Mouse (Mus musculus): Measurements from ENCODE around the gene Pgrmc1. TPM values are rescaled to one million over a fixed set of nuclear protein-coding genes. Genes with fewer than 3 reads are reported as not detected.

Gene Pgrmc1
- polyA plus RNA-seq, 1 experiment, result 335 TPM

- DNase-seq (ENCODE audit: low read depth), result peak; percentile 91
- no peak for TF ChIP-seq POLR2A (IDR thresholded peaks at IDR 0.05; ENCODE audit: borderline replicate concordance, extremely low read depth, insufficient read depth, insufficient read length, poor library complexity, severe bottlenecking)
- TF ChIP-seq CTCF (IDR thresholded peaks at IDR 0.05; ENCODE audit: borderline replicate concordance, extremely low read depth, insufficient read depth, insufficient read length), result no peak
These were observed 10.4 kb upstream of the Pgrmc1 start for GRCm38 (mm10) chrX:36587304-36588209.

DNA sequence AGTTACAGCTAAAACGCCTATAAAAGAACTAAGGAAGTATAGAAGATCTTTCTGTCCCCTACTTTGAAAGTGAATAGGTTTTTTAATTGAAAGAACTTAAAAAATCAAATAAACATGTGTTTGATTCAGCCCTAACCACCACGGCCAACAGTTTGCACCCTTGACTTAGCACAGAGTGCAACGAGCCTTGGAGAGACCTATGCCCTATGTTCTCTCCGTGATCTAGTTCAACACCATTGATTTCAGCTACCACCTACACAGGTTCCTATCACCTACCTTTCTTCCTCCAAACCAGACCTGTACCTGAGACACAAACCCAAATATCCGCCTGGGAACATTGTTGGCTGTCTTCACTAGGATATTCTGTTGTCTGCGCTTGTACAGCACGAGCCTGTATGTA is 7.7 kb upstream of the Pgrmc1 start:
- TF ChIP-seq POLR2A (IDR thresholded peaks at IDR 0.05; ENCODE audit: borderline replicate concordance, extremely low read depth, insufficient read depth, insufficient read length, poor library complexity, severe bottlenecking), result no peak
- no peak for TF ChIP-seq CTCF (IDR thresholded peaks at IDR 0.05; ENCODE audit: borderline replicate concordance, extremely low read depth, insufficient read depth, insufficient read length)

DNA sequence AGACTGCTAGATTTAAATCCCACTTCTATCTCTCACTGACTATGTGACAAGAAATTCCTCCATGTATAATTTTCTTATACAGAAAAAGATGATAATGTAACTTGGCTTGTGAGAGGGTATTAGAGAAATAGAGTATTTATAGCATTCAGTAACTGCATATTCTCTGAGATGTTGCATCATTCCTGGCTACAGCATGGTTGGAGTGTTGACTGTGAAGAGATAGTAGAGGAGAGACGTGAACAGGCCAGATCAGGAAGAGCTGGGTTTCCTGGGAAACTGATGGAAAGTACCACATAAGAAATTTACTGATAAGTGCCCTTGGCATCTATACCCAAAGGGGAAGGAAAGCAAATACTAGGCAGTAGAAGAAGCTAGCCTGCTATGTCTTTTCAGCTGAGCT is 6.9 kb upstream of the Pgrmc1 start:
- TF ChIP-seq CTCF (IDR thresholded peaks at IDR 0.05; ENCODE audit: borderline replicate concordance, extremely low read depth, insufficient read depth, insufficient read length) (no peak), POLR2A (IDR thresholded peaks at IDR 0.05; ENCODE audit: borderline replicate concordance, extremely low read depth, insufficient read depth, insufficient read length, poor library complexity, severe bottlenecking) (no peak)
- DNase-seq (ENCODE audit: low read depth), result no peak

More for the DNA sequence above, 7.7 kb upstream of the Pgrmc1 start:
- DNase-seq (ENCODE audit: low read depth), result no peak

DNA sequence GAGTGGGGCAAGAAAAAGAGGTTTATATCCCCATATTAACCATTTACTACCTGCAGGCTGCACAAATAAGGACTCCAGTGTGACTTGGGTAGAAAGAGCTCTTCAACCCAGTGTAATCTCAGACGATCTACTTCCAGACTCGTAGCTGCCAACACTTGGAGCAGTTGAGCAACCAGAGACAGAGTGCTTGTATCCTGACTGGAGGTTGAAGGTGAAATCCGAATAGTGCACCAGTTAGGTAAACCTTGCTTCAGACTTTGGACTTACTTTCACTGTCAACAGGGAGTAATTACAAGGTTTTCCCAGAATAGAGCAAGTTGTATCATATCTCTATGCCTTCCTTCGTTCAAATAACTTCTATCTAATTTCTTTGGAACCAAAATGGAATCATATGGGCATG is 6.5 kb upstream of the Pgrmc1 start:
- DNase-seq (ENCODE audit: low read depth), result no peak
- TF ChIP-seq POLR2A (IDR thresholded peaks at IDR 0.05; ENCODE audit: borderline replicate concordance, extremely low read depth, insufficient read depth, insufficient read length, poor library complexity, severe bottlenecking), result no peak
- no peak for TF ChIP-seq CTCF (IDR thresholded peaks at IDR 0.05; ENCODE audit: borderline replicate concordance, extremely low read depth, insufficient read depth, insufficient read length)

DNA sequence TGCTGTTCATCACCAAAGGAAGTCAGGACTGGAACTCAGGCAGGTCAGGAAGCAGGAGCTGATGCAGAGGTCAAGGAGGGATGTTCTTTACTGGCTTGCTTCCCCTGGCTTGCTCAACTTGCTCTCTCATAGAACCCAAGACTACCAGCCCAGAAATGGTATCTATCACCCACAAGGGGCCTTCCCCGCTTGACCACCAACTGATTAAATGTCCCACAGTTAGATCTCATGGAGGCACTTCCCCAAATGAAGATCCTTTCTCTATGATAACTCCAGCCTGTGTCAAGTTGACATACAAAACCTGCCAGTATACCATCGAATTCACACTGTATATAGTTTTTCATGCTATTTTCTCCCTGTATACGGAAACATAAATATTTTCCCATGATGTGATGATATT is 2.8 kb upstream of the Pgrmc1 start:
- no peak for TF ChIP-seq CTCF (IDR thresholded peaks at IDR 0.05; ENCODE audit: borderline replicate concordance, extremely low read depth, insufficient read depth, insufficient read length)
- no peak for TF ChIP-seq POLR2A (IDR thresholded peaks at IDR 0.05; ENCODE audit: borderline replicate concordance, extremely low read depth, insufficient read depth, insufficient read length, poor library complexity, severe bottlenecking)
- no peak for DNase-seq (ENCODE audit: low read depth)

DNA sequence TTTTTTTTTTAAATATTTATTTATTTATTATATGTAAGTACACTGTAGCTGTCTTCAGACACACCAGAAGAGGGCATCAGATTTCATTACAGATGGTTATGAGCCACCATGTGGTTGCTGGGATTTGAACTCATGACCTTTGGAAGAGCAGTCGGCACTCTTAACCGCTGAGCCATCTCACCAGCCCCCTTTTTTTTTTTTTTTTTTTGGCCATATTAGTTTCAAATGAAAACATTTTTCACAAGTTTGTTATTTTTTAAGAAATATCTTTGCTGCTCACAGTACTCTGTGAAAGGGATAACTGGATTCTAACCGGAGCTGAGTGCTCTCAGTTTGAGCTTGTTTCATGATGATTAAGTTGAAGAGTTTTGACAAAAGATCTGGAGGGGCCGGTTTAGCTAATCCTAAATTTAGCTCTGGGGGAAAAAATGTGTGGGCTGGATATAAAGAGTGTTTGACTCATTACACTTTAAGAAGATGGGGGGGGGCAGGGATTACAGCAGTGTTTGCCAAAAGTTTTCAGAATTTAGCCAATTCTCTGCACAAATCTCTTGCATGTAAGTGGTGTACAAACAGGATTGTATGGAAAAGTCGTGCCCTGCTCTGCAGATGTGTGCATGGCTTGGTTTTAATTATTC is 1.4 kb upstream of the Pgrmc1 start:
- peak; percentile 8 for DNase-seq (ENCODE audit: low read depth)

DNA sequence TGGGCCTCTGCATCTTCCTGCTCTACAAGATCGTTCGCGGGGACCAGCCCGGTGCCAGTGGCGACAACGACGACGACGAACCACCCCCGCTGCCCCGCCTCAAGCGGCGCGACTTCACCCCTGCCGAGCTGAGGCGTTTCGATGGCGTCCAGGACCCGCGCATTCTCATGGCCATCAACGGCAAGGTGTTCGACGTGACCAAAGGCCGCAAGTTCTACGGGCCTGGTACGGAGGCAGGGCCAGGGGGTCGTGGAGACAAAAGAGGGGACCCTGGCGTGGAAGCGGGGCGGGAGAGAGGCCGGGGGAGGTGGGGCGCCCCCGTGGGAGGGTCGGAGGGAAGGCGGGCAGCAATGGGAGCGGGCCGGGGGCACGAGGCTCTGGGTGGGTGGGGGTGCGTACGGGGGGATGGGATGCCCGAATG is 394 bp downstream of the Pgrmc1 start:
- DNase-seq (ENCODE audit: low read depth), result no peak
- TF ChIP-seq CTCF (IDR thresholded peaks at IDR 0.05; ENCODE audit: borderline replicate concordance, extremely low read depth, insufficient read depth, insufficient read length), result no peak
- no peak for TF ChIP-seq POLR2A (IDR thresholded peaks at IDR 0.05; ENCODE audit: borderline replicate concordance, extremely low read depth, insufficient read depth, insufficient read length, poor library complexity, severe bottlenecking)

- TF ChIP-seq POLR2A (IDR thresholded peaks at IDR 0.05; ENCODE audit: borderline replicate concordance, extremely low read depth, insufficient read depth, insufficient read length, poor library complexity, severe bottlenecking) (no peak), CTCF (IDR thresholded peaks at IDR 0.05; ENCODE audit: borderline replicate concordance, extremely low read depth, insufficient read depth, insufficient read length) (no peak)
- DNase-seq (ENCODE audit: low read depth), result peak; percentile 58
These were observed 897 bp downstream of the Pgrmc1 start for GRCm38 (mm10) chrX:36598861-36599344.

DNA sequence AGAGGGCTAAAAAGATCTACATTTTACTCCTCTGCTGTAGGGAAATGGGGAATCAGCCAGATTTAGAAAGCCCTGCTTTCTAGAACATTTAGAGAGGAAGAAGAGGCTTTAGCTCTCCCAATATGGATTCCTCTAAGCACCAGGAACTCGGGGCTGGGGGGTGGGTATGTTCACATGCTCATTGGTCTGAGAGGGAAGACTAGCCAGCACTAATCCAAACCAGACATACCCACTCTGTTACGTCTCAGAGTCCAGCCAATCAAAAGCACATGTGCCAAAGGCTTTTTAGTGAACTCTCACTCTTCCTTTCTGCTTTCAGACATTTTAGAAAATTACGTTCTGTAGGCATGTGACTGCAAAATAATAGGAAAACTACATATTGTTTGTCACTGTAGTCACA is 1.6 kb downstream of the Pgrmc1 start:
- DNase-seq (ENCODE audit: low read depth), result peak; percentile 27
- TF ChIP-seq POLR2A (IDR thresholded peaks at IDR 0.05; ENCODE audit: borderline replicate concordance, extremely low read depth, insufficient read depth, insufficient read length, poor library complexity, severe bottlenecking) (no peak), CTCF (IDR thresholded peaks at IDR 0.05; ENCODE audit: borderline replicate concordance, extremely low read depth, insufficient read depth, insufficient read length) (no peak)

DNA sequence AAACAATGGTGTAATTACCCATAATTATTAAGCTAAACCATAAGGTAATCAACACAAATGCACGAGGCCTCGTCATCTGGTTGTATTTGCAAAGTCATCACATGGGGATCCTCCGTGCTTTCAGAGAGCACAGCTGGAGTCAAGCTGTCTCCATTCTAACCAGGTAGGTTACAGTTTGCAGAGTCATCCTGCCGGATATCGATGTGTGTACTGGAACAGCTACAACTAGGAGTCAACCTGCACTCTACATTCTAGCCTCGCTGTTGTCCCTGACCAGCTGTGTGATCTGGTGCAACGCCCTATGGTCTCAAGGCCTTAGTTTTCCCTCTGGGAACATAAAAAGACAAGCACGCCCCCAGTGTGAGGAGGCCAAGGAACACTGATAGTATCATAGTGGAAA is 2.1 kb downstream of the Pgrmc1 start:
- TF ChIP-seq POLR2A (IDR thresholded peaks at IDR 0.05; ENCODE audit: borderline replicate concordance, extremely low read depth, insufficient read depth, insufficient read length, poor library complexity, severe bottlenecking), result no peak
- TF ChIP-seq CTCF (IDR thresholded peaks at IDR 0.05; ENCODE audit: borderline replicate concordance, extremely low read depth, insufficient read depth, insufficient read length), result no peak
- DNase-seq (ENCODE audit: low read depth), result peak; percentile 2

- no peak for DNase-seq (ENCODE audit: low read depth)
- TF ChIP-seq CTCF (IDR thresholded peaks at IDR 0.05; ENCODE audit: borderline replicate concordance, extremely low read depth, insufficient read depth, insufficient read length) (no peak), POLR2A (IDR thresholded peaks at IDR 0.05; ENCODE audit: borderline replicate concordance, extremely low read depth, insufficient read depth, insufficient read length, poor library complexity, severe bottlenecking) (no peak)
These were observed 4.9 kb downstream of the Pgrmc1 start for GRCm38 (mm10) chrX:36602926-36603325.

DNA sequence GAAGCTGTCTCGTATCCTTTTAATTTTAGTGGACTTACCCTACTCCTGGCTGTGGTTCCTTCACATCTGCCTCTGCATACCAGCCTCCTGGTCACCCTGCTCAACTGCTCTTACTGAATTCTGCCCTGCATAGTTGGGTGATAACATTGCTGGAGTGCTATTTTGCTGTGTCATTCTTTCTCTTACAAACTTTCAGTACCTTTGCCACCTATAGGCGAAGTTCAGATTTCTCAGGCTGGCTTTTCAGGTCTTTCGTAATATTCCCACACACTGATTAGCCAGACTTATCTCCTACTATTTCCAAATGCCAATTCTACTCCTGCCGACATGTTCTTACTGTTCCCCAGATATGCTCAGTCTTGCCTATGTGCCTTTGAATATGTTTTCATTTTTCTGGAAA is 6.0 kb downstream of the Pgrmc1 start:
- TF ChIP-seq POLR2A (IDR thresholded peaks at IDR 0.05; ENCODE audit: borderline replicate concordance, extremely low read depth, insufficient read depth, insufficient read length, poor library complexity, severe bottlenecking), result no peak
- TF ChIP-seq CTCF (IDR thresholded peaks at IDR 0.05; ENCODE audit: borderline replicate concordance, extremely low read depth, insufficient read depth, insufficient read length), result no peak

More for the DNA sequence above, 6.0 kb downstream of the Pgrmc1 start:
- no peak for DNase-seq (ENCODE audit: low read depth)

All from brain, embryonic 14.5 days (tissue).